Mouse (Mus musculus) myocyte (in vitro differentiated cells): ENCODE measurements around the gene Defb21.

ENCODE experiments used
- E2F4 ChIP-seq: IDR thresholded peaks from one replicate; pipeline ENCODE4 v1.6.1; 2011; ENCODE audit warnings: mild to moderate bottlenecking, control low read depth, moderate library complexity; ENCODE audit not compliant: insufficient read depth
- MAX ChIP-seq: IDR thresholded peaks from one replicate; pipeline ENCODE4 v1.6.1; 2011; ENCODE audit warnings: low read depth, mild to moderate bottlenecking, control low read depth
- MYOD1 ChIP-seq, 3 experiments: IDR thresholded peaks; one replicate each; pipeline ENCODE4 v1.6.1; 2011; ENCODE audit warnings: control low read depth in 2 of 3, low read depth in 2 of 3, mild to moderate bottlenecking in 2 of 3, moderate library complexity in 1 of 3; ENCODE audit not compliant: insufficient read length in 2 of 3, control insufficient read depth in 1 of 3
- POLR2A ChIP-seq: IDR thresholded peaks from one replicate; pipeline ENCODE4 v1.6.1; 2011; ENCODE audit warnings: low read depth, mild to moderate bottlenecking, control low read depth, moderate library complexity; ENCODE audit not compliant: insufficient read length
- SRF ChIP-seq: IDR thresholded peaks from one replicate; pipeline ENCODE4 v1.6.1; 2011; ENCODE audit warnings: low read depth; ENCODE audit not compliant: control insufficient read depth, insufficient read length
- TCF12 ChIP-seq: IDR thresholded peaks from one replicate; pipeline ENCODE4 v1.6.1; 2011; ENCODE audit warnings: mild to moderate bottlenecking, control low read depth; ENCODE audit not compliant: poor library complexity, insufficient read depth, severe bottlenecking
- USF1 ChIP-seq: IDR thresholded peaks from one replicate; pipeline ENCODE4 v1.6.1; 2011; ENCODE audit warnings: low read depth, mild to moderate bottlenecking, control low read depth, moderate library complexity

DNA sequence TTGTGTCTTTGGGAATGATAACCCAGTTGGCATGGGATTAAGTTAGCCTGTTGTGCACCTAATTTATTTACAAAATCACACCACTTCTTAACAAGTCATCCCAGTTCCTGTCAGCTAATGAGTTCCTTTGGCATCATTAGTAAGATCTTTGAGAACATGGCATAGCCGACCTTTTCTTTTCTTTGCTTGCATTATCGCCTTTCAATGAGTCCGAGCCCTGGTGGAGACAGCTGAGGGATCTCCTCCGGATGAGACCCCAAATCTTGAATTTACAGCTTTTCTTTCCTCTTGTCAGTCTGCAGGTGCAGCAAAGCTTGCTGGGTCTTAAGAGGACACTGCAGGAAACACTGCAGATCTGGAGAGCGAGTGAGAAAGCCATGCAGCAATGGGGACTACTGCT, 3.5 kb upstream of the Defb21 start, which contains the start of gene Gm17416:
- no peak for TF ChIP-seq E2F4
- TF ChIP-seq POLR2A = no peak
- no peak for TF ChIP-seq SRF
- no peak for TF ChIP-seq MAX
- no peak for TF ChIP-seq TCF12
- TF ChIP-seq USF1 = no peak
- no peak for TF ChIP-seq MYOD1 (IDR thresholded peaks at IDR 0.05; ENCODE audit: control insufficient read depth in 1 of 3, insufficient read length in 2 of 3, low read depth in 2 of 3)
